Mouse (Mus musculus) cerebellum, adult (tissue): ENCODE measurements around the gene Alkbh2.

Experiments
- ATAC-seq: cut with Nextera tagmentation; 2 replicates; pipeline ENCODE4 v1.9.2; 2017; ENCODE audit warnings: mild to moderate bottlenecking, moderate library complexity, mixed read lengths; ENCODE audit not compliant: insufficient number of reproducible peaks, low FRiP score, low TSS enrichment

The Alkbh2 gene

DNA sequence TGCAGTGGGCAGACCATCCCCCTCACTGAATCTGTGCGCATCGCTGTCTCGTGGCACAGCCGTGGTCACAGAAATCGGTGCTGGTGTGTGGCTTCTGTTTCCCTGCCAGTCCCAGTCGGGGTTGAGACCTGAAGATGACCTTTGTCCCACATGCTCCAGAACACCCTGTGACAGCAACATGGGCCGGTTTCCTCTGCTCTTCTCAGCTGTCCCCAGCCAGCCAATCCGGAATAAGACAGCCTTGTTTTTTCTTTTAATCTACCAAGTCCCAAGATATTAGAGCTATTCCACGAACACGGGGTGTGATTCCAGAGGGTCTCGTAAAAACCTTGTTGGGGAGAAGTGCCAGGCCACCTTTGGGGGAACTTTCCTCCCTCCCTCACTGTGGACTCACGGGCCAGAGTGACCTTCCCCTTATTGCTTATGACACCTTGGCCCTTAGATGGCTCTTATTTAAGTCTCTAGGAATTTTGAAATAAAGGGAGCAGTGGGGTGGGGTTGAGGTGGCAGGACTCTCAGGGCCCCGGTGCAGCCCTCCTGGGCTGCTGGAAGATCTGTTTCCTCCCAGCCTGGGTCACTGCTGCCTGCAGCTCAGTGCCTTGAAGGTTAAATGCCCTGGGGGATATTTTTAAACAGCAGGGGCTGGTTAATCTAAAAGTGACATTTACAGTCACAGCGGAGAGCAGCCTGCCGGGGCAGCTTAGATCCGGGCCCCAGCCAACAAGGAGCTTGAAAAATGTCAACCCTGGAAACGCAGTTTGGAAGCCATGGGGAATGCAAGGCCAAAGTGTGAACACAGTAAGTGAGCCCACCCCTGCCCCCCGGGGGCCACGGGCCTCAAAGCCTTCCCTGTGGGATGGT, 18.2 kb upstream of the Alkbh2 start, which contains the start of gene Acacb:
Gene Acacb (plus strand): TSS at position 508 of the 861 bp plus-strand sequence.
- no peak for ATAC-seq

DNA sequence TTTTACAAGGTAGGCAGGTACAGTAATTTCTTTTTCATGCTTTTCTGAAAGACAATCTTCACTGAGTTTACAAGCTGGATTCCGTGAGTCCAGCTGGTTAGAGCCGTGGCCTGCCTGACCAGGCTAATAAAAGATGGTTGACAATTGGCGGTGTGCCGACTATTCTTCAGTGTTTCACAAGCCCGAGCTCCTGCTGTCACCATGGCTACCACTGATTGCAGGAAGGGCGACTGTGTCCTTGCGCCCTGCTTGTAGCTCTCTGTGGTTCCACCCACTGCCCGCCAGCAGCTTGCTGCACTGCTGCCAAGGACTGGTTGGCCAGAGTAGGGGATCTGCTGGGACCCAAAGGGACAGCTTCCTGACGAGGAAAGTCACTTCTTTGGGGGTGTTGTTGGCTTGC, 11.2 kb upstream of the Alkbh2 start:
- ATAC-seq, result no peak

DNA sequence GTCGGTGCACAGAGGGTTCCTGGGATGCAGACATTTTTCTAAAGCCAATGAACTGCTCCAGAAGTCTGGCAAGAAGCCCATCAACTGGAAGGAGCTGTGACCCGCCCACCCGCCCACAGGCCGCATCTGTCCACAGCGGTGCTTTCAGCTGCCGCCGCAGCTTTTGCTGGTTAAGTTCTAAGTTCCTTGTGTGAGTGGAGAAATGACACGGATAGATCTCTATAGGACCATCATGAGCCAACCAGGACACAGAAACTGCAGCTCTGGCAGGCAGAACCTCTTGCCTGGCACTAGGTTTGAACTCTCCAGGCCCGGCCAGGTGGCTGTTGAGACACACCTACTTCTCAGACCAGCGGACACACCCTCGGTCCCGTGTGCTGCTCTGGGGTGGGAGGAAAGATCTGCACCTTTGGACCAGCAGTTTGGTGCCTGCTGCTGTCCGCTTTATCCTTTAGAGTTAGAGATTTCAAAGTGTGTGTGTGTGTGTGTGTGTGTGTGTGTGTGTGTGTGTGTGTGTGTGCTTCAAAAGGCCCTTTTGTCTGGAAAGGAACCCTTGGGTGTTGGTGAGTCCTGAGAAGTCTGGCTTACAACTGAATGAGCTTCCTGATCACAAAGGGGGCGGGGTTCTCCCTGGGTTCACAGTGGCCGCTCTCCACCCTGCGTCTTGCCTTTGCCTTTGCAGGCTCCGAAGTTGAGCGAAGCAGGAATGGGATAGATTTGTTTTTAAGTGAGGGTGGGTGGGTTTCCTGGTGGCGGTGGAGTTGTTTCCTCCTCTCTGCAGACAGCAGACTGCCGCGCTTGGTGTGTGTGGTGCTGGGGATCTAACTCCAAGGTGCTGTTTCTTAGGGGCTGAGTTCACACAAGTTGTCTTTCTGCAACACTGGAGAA, 10.5 kb upstream of the Alkbh2 start:
- ATAC-seq, result no peak

DNA sequence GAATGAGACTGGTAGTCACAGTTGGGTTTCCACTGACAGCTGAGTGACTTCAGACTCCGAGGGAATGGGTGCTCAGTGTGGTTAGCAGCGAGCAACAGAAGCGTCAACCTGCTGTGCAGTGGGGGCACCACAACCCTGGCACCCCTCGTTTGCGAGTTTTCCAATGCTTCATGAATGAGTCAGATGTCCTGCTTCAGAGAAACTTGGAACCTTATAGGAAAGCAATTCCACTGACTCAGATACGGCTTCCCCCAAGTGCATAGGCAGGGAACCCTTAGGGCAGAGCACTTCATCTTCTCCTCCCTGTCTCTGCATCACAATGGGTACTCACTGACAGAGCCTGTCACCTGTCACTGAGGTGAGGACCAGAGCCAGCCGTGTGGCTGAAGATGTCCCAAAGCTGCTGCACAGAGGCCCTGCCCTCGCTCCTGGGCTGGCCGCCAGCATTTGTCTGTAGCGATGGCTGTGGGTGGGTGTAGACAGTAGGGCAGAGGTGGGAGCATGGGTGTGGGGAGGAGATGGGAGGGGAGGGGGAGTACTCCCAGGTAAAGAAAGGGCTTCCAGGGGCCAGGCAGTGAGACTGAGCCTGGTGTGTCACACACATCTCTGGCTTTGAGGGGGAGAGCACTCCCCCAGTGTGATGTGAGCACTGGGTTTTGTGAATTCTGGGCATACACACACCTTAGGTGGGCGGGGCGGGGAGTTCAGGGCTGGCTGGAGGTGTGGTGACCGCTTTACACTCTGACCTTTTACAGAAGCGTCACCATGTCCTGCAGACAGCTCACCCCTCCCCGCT, 9.7 kb upstream of the Alkbh2 start:
- ATAC-seq, result no peak

DNA sequence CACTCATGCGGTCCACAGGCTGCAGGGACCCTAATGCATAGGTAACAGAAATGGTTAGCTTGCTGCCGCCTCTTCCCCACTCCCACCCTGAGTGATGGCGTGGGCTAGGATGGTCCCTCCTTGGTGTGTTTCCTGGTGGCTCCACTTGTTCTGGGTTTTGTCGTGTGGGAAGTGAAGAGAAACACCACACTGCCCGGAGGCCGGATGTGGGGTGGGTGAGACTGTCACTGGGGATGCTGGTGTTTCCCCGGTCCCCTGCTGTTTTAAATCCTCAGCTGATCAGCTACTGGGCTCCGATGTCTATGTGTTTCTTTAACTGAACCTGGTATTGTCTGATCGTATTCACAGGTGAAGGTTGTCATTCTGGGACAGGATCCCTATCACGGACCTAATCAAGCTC, 7.5 kb upstream of the Alkbh2 start:
- ATAC-seq, result no peak

DNA sequence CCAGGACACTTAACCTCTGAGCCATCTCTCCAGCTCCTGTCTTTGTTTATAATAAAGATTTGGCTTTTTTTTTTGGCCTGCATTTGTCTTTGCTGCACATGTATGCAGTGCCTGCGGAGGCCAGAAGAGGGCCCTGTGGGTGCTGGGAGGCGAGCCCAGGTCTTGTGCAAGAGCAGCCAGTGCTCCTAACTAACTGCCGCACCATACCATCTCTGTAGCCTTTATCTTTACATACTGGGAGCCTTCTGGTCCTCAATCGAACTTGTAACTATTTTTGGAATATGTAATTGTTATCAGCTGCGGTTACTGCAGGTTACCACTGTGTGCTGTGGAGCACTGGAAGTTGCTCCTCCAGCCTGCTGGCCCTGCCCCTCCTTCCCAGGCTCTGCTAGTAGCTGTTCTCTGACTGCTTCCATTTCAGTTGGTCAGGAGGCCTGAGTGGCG, 6.1 kb upstream of the Alkbh2 start:
- ATAC-seq, result no peak

DNA sequence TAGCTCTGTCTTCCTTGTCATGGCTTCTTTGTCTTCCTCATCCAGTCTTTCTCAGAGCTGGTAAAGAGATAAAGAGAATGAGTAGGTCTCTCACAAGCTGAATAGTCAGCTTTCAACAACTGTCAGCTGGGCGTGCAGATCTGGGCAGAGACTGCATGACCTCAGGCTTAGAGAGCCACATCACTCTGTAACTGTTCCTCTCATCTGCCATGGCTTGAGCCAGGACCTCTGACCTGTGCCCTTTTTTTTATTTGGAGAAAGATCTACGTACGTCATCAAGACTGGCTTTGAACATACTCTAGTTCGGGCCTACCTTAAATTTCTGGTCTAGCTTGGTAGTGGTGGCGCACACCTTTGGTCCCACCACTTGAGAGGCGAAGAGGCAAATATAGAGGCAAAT, 4.8 kb upstream of the Alkbh2 start:
- ATAC-seq, result no peak

DNA sequence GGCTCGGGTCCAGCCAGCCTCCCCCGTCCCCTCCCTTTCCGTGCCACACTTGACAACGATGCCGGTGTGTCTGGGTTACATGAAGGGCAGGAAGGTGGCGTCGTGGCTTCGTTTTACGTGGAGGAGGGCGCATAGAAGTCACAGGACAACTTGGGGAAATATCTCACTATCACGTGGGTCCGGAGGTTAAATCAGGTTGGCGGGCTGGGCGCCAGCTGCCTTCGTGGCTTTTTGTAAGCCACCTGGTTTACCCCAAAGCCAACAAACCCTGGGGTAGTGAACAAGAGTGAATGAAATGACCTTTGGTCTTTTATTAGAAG, 3.5 kb upstream of the Alkbh2 start:
- no peak for ATAC-seq

DNA sequence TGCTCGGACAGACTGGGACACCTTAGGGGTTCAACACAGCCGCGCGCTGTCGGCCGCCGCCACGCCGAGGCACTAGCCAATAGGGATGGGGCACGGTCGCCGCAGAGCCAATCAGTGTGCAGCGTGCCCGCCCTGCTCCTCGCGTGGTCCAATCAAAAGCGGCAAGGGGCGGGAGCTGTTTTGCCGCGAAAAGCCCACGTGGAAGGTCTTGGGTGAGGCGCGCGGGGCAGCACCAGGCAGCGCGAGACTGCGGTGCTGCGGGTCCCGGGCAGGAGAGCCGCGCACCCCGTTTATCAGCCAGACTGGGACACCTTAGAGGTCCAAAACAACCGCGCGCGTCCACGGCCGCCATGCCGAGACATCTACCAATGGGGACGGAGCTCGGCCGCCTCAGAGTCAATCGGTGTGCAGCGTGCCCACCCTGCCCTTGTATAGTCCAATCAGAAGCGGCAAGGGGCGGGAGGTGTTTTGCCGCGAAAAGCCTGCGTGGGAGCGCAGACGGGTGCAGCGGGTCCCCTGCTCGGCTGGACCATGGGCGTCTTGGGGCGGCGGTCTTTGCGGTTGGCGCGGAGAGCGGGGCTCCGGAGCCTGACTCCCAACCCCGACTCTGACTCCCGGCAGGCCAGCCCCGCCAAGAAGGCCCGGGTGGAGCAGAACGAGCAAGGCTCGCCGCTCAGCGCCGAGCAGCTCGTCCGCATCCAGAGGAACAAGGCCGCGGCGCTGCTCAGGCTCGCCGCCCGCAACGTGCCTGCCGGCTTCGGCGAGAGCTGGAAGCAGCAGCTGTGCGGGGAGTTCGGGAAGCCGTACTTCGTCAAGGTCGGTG, 2.9 kb upstream of the Alkbh2 start:
- ATAC-seq, result peak; percentile 94

DNA sequence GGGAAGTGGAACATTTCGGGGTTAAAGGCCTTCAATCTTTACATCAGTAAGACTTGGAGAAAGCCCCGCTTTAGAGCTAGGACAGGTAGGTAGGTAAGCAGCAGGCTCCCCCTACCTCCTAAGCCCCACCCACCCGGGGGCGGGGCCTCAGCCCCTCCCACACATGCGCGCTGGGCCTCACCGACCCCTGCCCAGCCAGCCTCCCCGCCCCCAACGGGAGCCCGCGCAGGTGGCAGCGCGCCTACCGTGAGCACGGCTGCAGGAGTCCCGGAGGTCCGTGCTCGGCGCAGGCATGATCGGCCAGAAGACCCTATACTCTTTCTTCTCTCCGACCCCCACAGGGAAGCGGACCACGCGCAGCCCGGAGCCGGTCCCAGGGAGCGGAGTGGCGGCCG, 2.2 kb upstream of the Alkbh2 start, which contains the start of gene Ung:
Gene Ung (plus strand): TSS at position 176 of the 395 bp plus-strand sequence.
- ATAC-seq, result no peak

DNA sequence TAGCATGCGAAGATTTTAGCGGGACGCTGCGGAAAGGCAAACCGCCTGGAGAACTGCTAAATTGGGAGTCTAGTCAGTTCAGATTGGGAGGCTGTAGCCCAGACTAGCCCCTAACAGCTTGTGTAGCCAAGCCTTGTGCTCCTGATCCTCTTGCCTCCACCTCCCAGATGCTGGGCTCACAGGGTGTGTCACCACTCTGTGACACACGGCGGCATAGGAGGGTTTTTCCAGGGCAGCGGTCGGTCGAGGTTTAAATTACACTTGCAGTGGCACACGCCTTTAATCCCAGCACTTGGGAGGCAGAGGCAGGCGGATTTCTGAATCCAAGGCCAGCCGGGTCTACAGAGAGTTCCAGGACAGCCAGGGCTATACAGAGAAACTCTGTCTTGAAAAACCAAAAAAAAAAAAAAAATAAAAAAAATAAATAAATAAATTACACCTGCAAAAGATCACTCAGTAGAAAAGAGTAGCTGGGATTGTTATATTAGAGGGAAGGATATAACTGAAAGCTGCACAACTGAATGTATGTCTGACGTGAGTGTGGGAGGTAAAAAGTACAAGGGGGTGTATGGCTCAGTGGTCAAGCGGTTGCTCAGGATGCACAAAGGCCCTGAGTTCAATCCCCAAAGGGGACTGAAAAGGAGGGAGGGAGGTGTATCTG, 1.7 kb upstream of the Alkbh2 start:
- ATAC-seq, result no peak

DNA sequence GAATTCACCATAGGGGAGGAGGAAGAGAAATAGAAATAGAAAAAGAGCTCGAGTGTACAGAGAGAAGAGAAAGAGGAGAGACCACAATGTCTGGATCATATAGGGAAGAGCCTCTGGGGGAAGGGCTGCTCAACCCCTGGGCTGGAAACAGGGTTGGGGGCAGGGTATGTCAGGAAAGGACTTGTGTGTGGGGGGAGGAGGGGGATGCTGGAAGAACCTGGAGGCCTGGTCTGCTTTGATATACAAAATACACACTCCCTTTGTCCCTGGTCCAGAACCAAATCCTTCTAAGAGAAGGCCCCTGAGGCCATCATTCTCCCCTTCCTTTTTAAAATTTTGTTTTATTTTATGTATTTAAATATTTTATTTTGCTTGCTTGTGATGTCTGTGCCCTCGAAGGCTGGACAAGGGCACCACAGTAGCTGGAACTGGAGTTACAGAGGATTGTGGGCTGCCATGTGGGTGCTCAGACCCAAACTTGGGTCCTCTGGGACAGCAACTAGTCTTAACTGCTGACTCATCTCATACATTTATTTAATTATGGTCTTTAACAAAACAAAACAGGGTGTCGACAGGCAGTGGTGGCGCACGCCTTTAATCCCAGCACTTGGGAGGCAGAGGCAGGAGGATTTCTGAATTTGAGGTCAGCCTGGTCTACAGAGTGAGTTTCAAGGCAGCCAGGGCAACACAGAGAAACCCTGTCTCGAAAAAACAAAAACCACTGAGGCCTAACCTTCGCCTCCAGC, 1.3 kb downstream of the Alkbh2 start:
- ATAC-seq, result no peak

DNA sequence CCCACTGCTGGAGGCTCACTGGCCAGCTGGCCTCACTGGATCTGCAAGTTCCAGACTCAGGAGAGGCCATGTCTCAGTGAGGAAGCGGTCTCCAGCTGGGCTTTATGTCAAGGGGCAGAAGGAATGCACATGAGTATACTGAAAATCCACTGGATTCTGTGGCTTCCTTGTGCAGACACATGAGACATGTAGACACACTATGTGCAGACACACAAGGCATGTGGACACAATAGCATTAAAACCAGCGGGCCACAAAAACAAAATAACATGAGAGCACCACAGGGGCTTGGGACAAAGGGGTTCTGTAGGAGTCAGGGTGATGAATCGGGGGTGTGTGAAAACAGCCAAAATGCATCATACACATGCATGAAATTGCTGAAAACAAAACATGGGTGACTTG, 2.0 kb downstream of the Alkbh2 start:
- no peak for ATAC-seq

DNA sequence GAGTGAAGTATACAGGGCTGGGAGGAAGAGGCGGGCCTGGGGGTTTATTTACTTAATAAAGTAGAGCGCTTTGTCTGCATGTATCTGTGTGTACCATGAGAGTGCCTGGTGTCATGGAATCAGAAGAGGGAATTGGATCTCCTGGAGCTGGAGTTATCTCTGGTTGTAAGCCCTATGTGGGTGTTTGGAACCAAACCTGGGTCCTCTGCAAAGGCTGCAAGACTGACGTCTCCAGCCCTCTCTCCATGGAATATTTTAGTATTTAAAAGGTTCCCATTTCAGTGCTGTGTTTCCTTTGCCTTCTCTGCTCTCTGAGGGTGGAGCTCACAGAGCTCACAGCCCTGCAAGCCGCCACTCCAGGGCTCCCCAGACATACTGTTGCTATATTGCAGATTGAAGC, 8.2 kb downstream of the Alkbh2 start:
- no peak for ATAC-seq

DNA sequence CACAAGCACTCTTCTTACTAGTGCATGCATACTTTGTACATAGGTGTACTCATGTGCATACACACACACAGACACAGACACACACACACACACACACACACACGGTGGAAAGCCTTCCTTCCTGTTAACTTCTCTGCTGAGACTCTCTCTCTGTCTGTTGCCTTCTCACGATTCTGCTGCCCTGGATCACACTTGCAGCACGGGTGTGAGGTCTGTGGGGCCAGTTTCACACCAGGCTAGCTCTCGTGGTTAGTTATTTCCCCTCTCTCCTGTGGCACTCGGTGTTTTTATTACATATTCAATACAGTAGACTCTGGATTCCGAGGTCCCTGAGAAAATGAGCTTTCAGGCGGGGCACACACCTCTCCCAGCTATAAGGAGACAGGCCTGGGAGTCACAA, 11.4 kb downstream of the Alkbh2 start:
- ATAC-seq, result no peak

DNA sequence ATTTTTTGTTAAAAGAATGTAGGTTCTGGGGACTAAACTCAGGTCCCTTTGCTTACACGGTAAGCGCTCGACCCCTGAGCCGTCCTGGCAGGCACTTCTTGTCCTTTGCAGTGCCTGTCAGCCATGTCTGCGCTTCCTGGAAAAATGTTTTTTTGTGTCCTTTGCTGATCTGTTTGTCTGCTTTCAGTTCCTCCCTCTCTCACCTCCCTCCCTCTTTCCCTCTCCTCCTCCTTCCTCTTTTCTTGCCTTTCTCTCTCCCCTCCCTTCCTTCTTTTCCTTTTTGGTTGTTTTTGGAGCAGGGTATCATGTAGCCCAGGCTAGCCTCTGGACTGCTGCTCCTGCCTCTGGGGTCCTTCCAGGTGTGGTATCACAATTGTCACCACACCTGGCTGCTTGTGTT, 13.0 kb downstream of the Alkbh2 start:
- ATAC-seq, result no peak

DNA sequence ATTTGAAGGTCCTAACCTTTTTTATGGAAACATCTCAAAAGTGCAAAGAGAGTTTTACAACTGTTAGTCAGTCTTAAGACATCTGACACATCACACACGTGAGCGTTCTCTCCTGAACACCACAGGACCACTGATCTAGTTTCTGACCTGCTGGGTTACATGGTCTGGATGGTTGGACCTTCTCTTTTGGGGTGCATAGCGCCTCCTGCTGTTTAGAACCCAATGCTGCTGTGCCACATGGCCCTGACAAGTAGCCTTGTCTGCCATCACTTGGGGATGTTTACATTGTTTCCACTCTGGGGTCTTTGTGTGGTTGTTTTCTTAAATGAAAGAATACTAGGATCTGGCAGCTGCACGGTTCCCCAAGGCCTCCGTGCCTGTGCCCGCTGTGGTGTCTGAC, 14.7 kb downstream of the Alkbh2 start:
- ATAC-seq, result no peak

DNA sequence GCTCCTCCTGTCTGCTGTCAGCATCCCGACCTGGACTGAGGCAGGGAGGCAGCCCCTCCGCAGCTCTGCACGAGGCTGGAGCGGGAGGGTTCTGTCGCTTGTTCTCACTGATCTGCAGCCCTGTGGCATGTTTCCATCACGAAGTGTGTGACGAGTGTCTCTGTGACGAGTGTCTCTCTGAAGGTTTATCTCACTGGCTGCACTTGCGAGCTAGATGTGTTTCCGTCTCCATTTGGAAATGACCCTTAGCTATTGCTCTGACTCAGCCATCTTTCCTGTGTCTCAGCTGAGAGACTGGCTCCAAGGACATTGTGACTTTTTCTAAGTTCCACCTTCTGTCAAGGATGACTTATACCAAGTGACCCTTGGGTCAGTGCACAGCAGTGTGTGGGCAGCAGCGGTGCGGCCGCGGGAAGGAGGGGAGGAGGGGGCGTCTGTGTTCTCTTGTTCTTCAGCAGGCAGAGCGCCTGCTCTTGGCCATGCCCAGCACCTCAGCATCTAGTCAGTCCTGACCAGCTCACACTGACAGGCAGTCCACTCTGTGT, 21.6 kb downstream of the Alkbh2 start:
- no peak for ATAC-seq
